Mouse (Mus musculus): ENCODE results near the gene Znhit3. TPM values are rescaled to one million over a fixed set of nuclear protein-coding genes. Genes with fewer than 3 reads are reported as not detected.
A peak's percentile ranks its signal among the peaks of the same experiment; 100 is the strongest.

The Znhit3 gene
- polyA plus RNA-seq, 1 experiment from 2014 or later = 87.0 TPM

DNA sequence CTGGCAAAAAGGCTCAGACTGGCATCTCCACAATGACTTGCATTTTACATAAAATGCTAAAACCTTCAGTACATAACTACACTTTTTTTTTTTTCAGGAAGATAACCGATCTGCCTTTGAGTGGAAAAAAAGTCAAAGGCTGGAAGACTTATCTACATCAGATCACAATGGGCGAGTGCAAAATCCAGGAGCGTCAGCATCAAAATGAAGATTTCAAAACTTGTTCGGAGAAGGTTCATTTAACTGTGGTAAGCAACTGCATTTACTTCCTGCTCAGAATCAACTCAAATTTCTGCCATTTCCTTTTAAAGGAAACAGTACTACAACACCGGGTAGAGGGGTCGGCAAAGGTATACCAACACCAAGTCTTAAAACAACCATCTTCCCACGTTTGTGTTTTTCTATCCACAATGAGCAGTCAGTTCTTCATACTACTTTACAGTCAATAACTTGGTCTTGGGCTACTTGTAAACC lies 47.3 kb downstream of the Znhit3 start:
- no peak for DNase-seq (ENCODE audit: low spot score)
- peak overlapping the region; percentile 96 for H3K4me3 ChIP-seq
- peaks cover 41% of the 10 kb centered on the region for H3K4me1 ChIP-seq (replicated peaks)
- H3K27me3 ChIP-seq (ENCODE audit: insufficient read depth, poor library complexity, severe bottlenecking) = no peaks in the 10 kb centered on the region
- peak overlapping the region; percentile 97 for H3K27ac ChIP-seq
- peaks cover 5% of the 10 kb centered on the region for H3K36me3 ChIP-seq
- WGBS = 18% methylated on average over 7 of the region's 7 CpGs
- no peaks in the 10 kb centered on the region for H3K9me3 ChIP-seq

DNA sequence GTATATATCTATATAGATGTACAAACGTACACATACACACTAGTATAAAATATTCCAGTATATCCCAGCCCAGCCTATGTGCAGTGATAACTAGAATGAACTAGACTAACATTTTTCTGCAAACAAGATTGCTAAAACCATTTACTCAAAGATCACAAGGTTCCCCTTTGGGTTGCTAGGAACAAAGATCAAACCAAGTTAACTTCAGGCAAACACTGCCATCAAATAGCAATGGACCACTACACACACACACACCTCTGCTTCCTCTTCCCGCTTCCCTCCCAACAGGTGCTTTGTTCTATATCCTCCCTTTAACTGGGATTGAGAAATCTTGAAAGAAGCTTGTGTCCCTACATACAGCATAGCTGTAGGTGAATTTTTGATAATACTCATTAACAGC lies 48.6 kb downstream of the Znhit3 start:
- Histone ChIP-seq H3K4me1 (replicated peaks) (peaks cover 41% of the 10 kb centered on the region), H3K27ac (no peak overlapping the region), H3K4me3 (0 out of 2 replicates have a peak overlapping the region, but pooled peaks have one; percentile 6), H3K9me3 (no peaks in the 10 kb centered on the region), H3K27me3 (ENCODE audit: insufficient read depth, poor library complexity, severe bottlenecking) (no peaks in the 10 kb centered on the region), H3K36me3 (no peaks in the 10 kb centered on the region; the same call in 1 of the 2 replicates)
- 93% methylated on average over 2 of the region's 2 CpGs for WGBS
- no peak for DNase-seq (ENCODE audit: low spot score)

DNA sequence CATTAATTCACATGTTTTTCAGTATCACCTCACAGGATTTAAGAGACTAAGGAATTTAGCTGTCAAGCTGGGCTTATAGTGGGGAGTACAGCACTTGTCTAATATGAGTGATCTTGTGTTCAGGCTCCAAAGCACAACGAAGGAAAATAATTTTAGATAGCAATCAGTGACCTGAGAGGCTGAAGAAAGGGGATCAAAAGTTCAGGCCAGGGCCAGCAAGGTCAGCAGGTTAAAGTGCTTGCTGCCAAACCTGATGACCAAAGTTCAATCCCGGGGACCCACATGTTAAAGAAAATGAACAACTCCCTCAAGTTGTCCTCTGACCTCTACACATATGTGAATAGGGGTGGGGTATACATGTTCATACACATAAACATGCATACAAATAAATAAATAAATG lies 50.9 kb downstream of the Znhit3 start:
- Histone ChIP-seq H3K27me3 (ENCODE audit: insufficient read depth, poor library complexity, severe bottlenecking) (no peaks in the 10 kb centered on the region), H3K4me3 (no peak overlapping the region), H3K9me3 (no peaks in the 10 kb centered on the region), H3K27ac (no peak overlapping the region), H3K36me3 (peaks cover 16% of the 10 kb centered on the region), H3K4me1 (replicated peaks) (peaks cover 31% of the 10 kb centered on the region)
- DNase-seq (ENCODE audit: low spot score) = no peak
- 93% methylated on average over 2 of the region's 2 CpGs for WGBS

Other genes starting within 250 kb of the Znhit3 start
- gene Mrm1, start 96.9 kb downstream of the Znhit3 start, polyA plus RNA-seq (2016; fragmentation: Nextera tagmentation; extraction: Ambion mirVana) = 12.2 and 13.9 TPM in 2 replicates
- 13.1 and 15.1 TPM in 2 replicates for gene Dhrs11, start 87.4 kb downstream of the Znhit3 start, polyA plus RNA-seq (2016; fragmentation: Nextera tagmentation; extraction: Ambion mirVana)
- gene Ggnbp2, start 45.5 kb downstream of the Znhit3 start, polyA plus RNA-seq (2016; fragmentation: Nextera tagmentation; extraction: Ambion mirVana) = 53.4 and 56.5 TPM in 2 replicates
- gene Myo19, start 36.2 kb downstream of the Znhit3 start, polyA plus RNA-seq (2016; fragmentation: Nextera tagmentation; extraction: Ambion mirVana) = 9.9 and 11.3 TPM in 2 replicates
- 2.6 and 2.7 TPM in 2 replicates for gene Pigw, start 36.1 kb downstream of the Znhit3 start, polyA plus RNA-seq (2016; fragmentation: Nextera tagmentation; extraction: Ambion mirVana)
- 6.0 and 10.0 TPM in 2 replicates for gene Car4, start 41.4 kb upstream of the Znhit3 start, polyA plus RNA-seq (2016; fragmentation: Nextera tagmentation; extraction: Ambion mirVana)
- 4.3 and 4.6 TPM in 2 replicates for gene Usp32, start 223.8 kb upstream of the Znhit3 start, polyA plus RNA-seq (2016; fragmentation: Nextera tagmentation; extraction: Ambion mirVana)